Mouse (Mus musculus) embryonic facial prominence, embryonic 10.5 days (tissue): ENCODE data around the gene Gnptg. TPM values are rescaled to one million over a fixed set of nuclear protein-coding genes. Genes with fewer than 3 reads are reported as not detected.
A peak's percentile ranks its signal among the peaks of the same experiment; 100 is the strongest.
"Not testable (repeated sequence)": the region's sequence is repeated elsewhere in the genome, so short reads cannot be mapped to it uniquely, and the experiment has no call there.

Experiments
- DNase-seq: peaks from one replicate; pipeline ENCODE4 v3.0.0-alpha.2; 2017; ENCODE audit warnings: low spot score
- H3K27ac ChIP-seq: fragments of 300-500 bp; sonication (generic); replicated peaks from 2 replicates; pipeline ENCODE4 v1.5.1; 2016; ENCODE audit warnings: mild to moderate bottlenecking
- H3K27me3 ChIP-seq: fragments of 300-500 bp; sonication (generic); replicated peaks from 2 replicates; pipeline ENCODE4 v1.6.1; 2016; ENCODE audit warnings: low read depth, mild to moderate bottlenecking; ENCODE audit not compliant: poor library complexity, severe bottlenecking
- H3K36me3 ChIP-seq: fragments of 300-500 bp; sonication (generic); replicated peaks from 2 replicates; pipeline ENCODE4 v1.6.1; 2016; ENCODE audit warnings: mild to moderate bottlenecking, moderate library complexity
- H3K4me1 ChIP-seq: fragments of 300-500 bp; sonication (generic); 2 replicates; pipeline ENCODE4 v1.6.1; 2016
- H3K4me3 ChIP-seq: fragments of 300-500 bp; sonication (generic); 2 replicates; pipeline ENCODE4 v1.5.1; 2016; ENCODE audit warnings: mild to moderate bottlenecking, moderate library complexity
- H3K9me3 ChIP-seq: fragments of 300-500 bp; sonication (generic); 2 replicates; pipeline ENCODE4 v1.6.1; 2016; ENCODE audit warnings: mild to moderate bottlenecking
- WGBS: fragments of 180-500 bp; shearing (Covaris S2); methylation state at CpG from one replicate; pipeline ENCODE4 v1.1.7; 2016; 5-methylcytosine and 5-hydroxymethylcytosine counted together
- polyA plus RNA-seq: library from polyadenylated mRNA; unstranded; fragments of >200 nt; fragmentation: Nextera tagmentation; extraction: Ambion mirVana; gene quantifications from 2 replicates; pipeline ENCODE4 v1.2.1, GENCODE M21; 2016

Gnptg gene
- polyA plus RNA-seq, 1 experiment from 2014 or later, result 36.1 TPM

DNA sequence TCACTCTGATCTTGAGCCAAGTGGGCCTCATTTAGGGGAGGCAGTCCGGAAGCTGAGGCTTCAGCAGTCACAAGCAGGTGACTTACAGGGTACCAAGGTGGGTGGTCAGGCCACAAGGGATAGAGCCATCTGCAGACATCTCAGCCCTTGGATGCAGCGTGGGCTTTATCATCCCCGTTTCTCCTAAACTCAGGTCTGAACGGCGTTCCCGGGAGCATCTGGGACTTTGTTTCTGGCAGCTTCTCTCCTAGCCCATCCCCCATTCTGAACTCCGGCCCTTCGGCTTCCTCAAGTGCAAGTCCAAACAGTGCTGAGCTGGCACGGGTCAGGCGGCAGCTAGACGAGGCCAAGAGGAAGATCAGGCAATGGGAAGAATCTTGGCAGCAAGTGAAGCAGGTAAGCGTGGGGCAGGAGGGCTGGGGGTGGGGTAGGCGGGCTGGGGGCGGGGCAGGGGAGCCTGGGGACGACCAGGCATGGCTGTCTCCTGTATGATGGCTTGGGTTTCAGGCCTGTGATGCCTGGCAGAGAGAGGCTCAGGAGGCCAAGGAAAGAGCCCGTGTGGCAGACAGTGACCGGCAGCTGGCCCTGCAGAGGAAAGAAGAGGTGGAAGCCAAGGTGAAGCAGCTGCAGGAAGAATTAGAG is 9.8 kb downstream of the Gnptg start:
- not testable (repeated sequence) for H3K9me3 ChIP-seq, H3K27me3 ChIP-seq, H3K4me1 ChIP-seq, H3K4me3 ChIP-seq, H3K27ac ChIP-seq, DNase-seq
- H3K36me3 ChIP-seq, result peaks cover 71% of the 10 kb centered on the region
- WGBS, result 80% methylated on average over 17 of the region's 17 CpGs

DNA sequence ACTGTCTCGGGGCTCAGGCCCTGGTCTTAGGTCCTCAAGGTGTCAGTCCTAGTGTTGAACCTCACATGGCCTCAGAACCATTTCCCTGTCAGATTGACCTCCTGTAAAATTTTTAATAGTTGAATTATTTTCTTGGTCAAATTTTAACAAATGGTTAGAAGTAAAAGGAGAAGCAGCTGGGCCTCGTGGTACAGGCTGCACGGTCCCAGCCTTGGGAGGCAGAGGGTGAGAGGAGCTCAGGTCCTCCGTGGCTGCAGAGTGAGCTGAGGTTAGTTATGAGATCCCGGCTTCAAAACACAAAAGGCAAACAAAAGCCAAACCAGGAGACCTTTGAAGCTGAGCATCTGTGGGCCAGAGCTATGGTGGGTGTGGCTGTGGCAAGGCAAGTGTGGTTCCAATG is 11.9 kb downstream of the Gnptg start:
- peaks cover 75% of the 10 kb centered on the region for H3K36me3 ChIP-seq
- H3K9me3 ChIP-seq, result no peaks in the 10 kb centered on the region
- H3K4me1 ChIP-seq, result no peaks in the 10 kb centered on the region
- no peak for DNase-seq
- H3K4me3 ChIP-seq, result no peak overlapping the region
- 84% methylated on average over 5 of the region's 5 CpGs for WGBS
- H3K27me3 ChIP-seq, result 0 out of 2 replicates have a peak, but pooled peaks cover 2% of the 10 kb centered on the region
- no peak overlapping the region for H3K27ac ChIP-seq

DNA sequence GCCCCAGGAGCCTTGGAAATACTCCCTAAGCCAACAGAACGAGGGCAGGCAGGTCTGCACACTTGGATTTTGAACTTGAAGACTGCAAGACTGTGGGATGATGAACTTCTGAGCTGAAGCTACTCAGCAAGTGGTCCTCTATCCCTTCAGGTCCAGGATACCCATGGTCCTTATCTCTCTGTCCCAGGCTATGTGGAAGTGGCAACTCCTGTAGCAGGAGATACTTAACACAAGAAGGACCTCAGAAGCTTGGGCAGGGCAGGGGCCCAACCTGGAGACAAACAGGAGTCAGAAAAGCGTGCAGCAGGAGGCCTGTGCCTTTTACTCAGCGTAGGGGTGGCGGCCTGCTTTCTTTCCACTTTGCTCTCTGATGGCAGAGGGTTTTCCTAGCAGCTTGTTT is 14.3 kb downstream of the Gnptg start:
- DNase-seq, result no peak
- WGBS, result 84% methylated on average over 4 of the region's 4 CpGs
- Histone ChIP-seq H3K9me3 (no peaks in the 10 kb centered on the region), H3K4me3 (no peak overlapping the region), H3K36me3 (peaks cover 71% of the 10 kb centered on the region), H3K4me1 (peaks cover 18% of the 10 kb centered on the region), H3K27ac (no peak overlapping the region), H3K27me3 (0 out of 2 replicates have a peak, but pooled peaks cover 13% of the 10 kb centered on the region)

DNA sequence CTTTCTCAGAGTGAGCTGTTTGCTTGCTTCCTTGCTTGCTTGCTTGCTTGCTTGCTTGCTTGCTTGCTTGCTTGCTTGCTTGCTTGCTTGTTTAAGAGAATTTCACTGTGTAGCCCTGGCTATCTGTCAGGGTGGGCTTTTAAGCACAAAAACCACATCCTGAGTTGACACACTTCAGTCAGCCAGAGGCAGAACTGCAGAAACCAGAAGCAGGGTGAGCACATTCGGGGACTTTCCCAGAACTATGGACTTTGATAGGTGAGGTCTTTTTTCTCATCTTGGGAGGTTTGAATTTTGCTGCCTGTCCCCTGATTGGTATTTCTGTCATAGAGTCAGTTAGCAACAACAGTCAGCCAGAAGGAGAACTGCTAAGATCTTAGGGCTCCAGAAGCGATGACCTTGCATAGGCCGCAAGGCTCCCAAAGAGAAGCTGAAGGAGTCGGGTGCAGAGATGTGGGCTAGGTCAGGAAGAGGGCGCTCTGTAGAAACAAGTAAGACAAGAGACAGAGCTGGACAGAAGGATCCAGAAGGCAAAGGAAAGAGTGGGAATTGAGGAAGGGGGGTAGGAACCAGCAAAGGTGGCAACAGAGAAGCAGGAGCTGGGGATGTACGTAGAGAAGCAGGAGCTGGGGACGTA is 15.2 kb downstream of the Gnptg start:
- 0 out of 2 replicates have a peak, but pooled peaks cover 17% of the 10 kb centered on the region for H3K27me3 ChIP-seq
- peaks cover 71% of the 10 kb centered on the region for H3K36me3 ChIP-seq
- H3K4me1 ChIP-seq, result peaks cover 18% of the 10 kb centered on the region
- H3K27ac ChIP-seq, result no peak overlapping the region
- 90% methylated on average over 7 of the region's 7 CpGs for WGBS
- no peak for DNase-seq
- no peaks in the 10 kb centered on the region for H3K9me3 ChIP-seq
- no peak overlapping the region for H3K4me3 ChIP-seq

DNA sequence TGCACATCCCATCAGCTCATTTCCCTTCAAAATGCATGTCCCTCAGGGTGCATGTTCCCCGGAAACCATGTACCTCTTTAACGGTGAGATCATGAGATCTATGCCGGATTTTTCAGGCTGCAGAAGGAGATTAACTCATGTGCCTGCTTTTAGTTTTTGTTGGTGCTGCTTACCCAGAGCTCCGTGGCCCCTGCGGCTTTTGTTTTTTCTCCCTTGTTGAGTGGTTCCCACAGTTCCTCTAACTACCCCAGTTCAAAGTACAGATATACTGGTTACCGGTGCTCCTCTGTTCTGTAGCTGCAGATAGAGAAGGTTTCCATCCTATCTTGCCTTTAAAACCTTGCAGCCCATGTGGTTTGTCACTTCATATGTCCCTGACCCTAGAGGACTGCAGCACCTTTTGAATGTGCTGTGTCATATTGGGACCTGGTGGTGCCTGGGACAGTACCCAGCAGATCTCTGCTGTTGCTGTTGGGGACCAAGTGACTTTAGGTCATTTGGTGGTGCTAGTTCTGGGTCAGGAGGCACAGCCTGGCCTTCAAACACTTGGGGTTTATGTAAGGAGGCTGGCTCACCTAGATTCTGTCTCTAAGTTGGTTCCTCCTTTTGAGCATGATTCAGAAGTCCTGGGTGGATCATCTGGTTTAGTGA is 16.8 kb downstream of the Gnptg start:
- no peaks in the 10 kb centered on the region for H3K9me3 ChIP-seq
- 0 out of 2 replicates have a peak, but pooled peaks cover 17% of the 10 kb centered on the region for H3K27me3 ChIP-seq
- H3K36me3 ChIP-seq, result peaks cover 67% of the 10 kb centered on the region
- peak overlapping the region; percentile 42; the same call in 1 of the 2 replicates for H3K27ac ChIP-seq
- peak overlapping the region; percentile 60 for H3K4me3 ChIP-seq
- no peak for DNase-seq
- WGBS, result 47% methylated on average over 6 of the region's 6 CpGs
- H3K4me1 ChIP-seq, result peaks cover 18% of the 10 kb centered on the region

DNA sequence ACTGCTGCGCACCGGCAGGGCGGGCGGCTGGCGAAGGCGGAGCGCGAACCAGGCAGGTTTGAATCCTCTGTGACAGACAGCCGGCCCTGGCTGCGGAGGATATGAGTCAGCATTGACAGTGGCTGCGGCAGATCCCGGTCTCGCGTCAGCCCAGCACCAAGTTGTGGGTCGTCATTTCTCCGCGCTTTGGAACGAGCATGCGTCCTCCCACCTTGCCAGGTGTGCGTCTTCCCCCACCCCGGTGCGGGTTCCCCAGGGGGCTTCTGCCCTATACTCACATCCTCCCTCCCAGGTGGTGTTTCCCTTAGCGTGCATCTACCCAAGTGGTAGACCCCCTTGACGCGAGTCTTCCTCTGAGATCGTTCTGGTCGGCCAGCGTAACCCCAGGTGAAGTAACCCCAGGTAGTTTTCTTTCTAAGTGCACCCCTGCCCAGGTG is 17.4 kb downstream of the Gnptg start:
- Histone ChIP-seq H3K27ac (peak overlapping the region; percentile 42; the same call in 1 of the 2 replicates), H3K27me3 (0 out of 2 replicates have a peak, but pooled peaks cover 17% of the 10 kb centered on the region), H3K4me3 (peak overlapping the region; percentile 60), H3K4me1 (peaks cover 18% of the 10 kb centered on the region), H3K36me3 (peaks cover 67% of the 10 kb centered on the region)
- H3K9me3 ChIP-seq, DNase-seq: not testable (repeated sequence)
- WGBS, result 10% methylated on average over 19 of the region's 28 CpGs

DNA sequence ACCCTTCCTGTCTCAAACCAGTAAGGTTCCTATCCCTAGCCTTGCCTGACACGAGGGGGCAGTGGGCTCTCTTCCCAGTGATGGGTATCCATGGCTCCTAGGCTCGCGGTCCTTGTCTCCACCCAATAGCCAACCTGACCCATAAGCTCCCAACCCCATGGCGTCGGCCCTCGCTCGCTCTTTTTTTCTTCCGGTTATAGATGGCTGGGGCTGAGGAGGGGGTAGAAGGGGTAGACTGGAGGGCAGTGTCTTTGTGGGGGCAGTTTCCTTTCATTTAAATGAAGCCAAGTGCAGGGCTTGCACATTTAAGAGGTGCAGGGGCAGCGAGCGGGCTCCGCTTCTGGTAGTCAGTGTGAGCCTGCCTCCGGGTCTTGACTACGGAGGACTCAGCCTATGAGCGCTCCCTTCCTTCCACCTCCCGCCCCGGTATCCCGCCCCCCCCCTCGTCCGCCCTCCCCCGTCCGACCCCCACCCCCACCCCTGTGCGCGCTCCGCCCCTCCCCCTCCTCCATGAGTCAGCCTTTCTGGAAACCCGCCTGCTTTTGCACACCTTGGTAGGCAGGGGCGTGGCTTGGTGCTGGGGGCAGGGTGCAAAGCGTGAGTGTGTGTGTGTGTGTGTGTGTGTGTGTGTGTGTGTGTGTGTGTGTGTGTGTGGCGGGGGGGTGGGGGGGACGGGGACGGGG is 18.0 kb downstream of the Gnptg start:
- H3K4me1 ChIP-seq, result peaks cover 18% of the 10 kb centered on the region
- DNase-seq, result peak; percentile 74
- peak overlapping the region; percentile 61 for H3K27ac ChIP-seq
- WGBS, result under 1% methylated on average over 25 of the region's 30 CpGs
- H3K9me3 ChIP-seq, result no peaks in the 10 kb centered on the region
- H3K27me3 ChIP-seq, result 0 out of 2 replicates have a peak, but pooled peaks cover 17% of the 10 kb centered on the region
- H3K36me3 ChIP-seq, result peaks cover 64% of the 10 kb centered on the region
- H3K4me3 ChIP-seq, result peak overlapping the region; percentile 60

DNA sequence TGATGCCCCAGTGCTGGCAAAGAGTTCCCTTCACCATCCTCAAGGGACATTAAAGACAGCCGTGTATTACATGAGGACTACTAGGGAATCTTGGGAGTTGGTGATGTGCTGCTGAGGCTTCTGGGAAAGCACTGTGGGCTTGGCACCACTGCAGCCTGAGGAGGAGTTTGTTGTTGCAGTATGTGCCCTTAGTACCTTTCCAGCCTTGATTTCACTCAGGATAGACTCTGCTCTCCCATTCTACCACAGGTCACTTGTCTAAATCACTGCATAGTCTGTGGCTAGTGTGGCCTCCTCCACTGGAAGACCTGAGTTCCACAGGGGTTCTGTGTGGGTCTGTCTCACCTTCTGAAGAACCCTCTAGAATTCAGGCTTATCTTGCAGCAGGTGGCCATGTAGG is 19.2 kb downstream of the Gnptg start:
- Histone ChIP-seq H3K27me3 (0 out of 2 replicates have a peak, but pooled peaks cover 17% of the 10 kb centered on the region), H3K36me3 (peaks cover 63% of the 10 kb centered on the region), H3K4me3 (no peak overlapping the region; the same call in 1 of the 2 replicates), H3K27ac (no peak overlapping the region), H3K9me3 (no peaks in the 10 kb centered on the region), H3K4me1 (peaks cover 18% of the 10 kb centered on the region)
- 94% methylated on average over 1 of the region's 1 CpGs for WGBS
- no peak for DNase-seq

DNA sequence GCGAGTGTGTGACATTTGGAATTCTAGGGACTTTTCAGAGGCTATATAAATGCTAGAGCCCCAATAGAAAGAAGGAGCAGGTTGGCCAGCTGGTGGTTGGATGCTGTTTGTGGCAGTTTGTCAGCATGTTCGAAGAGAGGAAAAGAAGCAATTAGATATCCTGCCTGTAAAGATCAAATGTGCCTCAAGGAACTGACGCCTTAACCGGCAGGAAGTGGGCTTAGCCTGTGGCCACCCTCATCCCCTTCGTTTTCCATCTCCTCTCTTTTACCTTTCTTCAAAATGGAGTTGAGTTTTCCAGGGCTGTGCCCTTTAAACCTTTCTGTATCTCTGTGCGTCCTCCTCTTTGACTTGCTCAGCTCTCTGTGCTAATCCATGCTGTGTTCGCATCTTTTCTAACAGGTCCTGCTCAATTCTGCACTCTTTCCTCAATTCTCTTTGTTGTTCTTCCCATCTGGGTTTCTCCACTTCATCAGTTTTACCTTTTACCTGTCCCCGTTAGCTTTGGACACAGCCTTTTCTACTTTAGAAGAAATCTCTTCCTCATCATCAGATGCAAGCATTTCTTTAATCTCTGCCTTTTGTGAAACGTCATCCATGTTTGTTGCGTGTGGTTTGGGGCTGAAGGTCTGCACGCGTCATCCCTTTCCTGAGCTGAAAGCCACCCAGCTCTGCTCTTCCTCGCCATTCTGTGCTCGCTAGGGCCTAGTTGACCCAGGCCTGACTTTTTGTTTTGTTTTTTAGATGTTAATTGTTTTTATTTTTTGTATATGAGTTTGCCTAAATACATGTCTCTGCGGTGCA is 20.2 kb downstream of the Gnptg start:
- H3K27me3 ChIP-seq, result 0 out of 2 replicates have a peak, but pooled peaks cover 17% of the 10 kb centered on the region
- H3K4me3 ChIP-seq, result no peak overlapping the region
- WGBS, result 91% methylated on average over 15 of the region's 15 CpGs
- no peak for DNase-seq
- H3K9me3 ChIP-seq, result no peaks in the 10 kb centered on the region
- no peak overlapping the region for H3K27ac ChIP-seq
- peaks cover 18% of the 10 kb centered on the region for H3K4me1 ChIP-seq
- H3K36me3 ChIP-seq, result peaks cover 64% of the 10 kb centered on the region

DNA sequence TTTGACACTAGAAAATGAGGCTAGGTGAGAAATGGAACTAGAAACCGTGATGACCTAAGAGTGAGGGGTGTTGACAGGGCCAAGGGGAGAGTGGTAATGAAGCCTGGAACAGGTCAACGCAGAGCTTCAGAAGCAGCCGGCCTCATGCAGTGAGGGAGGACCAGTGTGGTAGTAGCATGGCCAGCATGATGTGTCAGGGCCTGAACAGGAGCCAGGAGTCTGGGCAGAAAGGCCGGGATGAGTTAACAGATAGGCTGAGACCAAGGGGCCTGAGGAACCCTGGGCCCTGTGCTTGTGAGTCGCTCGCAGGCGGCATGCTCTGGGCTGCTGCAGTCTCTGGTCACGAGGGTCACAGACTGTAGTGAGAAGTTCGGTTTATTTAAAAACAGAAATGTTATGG is 21.0 kb downstream of the Gnptg start:
- no peak for DNase-seq
- Histone ChIP-seq H3K27ac (no peak overlapping the region), H3K27me3 (0 out of 2 replicates have a peak, but pooled peaks cover 17% of the 10 kb centered on the region), H3K36me3 (peaks cover 66% of the 10 kb centered on the region), H3K9me3 (no peaks in the 10 kb centered on the region), H3K4me1 (peaks cover 18% of the 10 kb centered on the region), H3K4me3 (no peak overlapping the region)
- WGBS, result 90% methylated on average over 9 of the region's 9 CpGs

DNA sequence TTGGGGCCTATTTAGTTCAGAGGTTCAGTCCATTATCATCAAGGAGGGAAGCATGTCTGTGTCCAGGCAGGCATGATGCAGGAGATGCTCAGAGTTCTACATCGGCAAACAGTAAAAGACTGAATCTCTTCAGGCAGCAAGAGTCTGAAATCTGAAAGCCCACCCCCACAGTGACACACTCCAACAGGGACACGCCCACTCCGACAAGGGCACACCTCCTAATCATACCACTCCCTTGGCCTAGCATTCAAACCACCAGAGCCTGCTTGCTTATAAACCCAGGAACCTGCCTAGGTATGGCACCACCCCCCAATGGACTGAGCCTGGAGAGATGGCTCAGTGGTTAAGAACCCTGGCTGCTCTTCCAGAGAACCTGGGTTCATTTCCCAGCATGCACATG is 24.5 kb downstream of the Gnptg start:
- H3K36me3 ChIP-seq, result peaks cover 89% of the 10 kb centered on the region
- no peak for DNase-seq
- H3K9me3 ChIP-seq, result no peaks in the 10 kb centered on the region
- 0 out of 2 replicates have a peak, but pooled peaks cover 2% of the 10 kb centered on the region for H3K27me3 ChIP-seq
- 89% methylated on average over 3 of the region's 3 CpGs for WGBS
- H3K4me1 ChIP-seq, result no peaks in the 10 kb centered on the region
- no peak overlapping the region for H3K4me3 ChIP-seq
- H3K27ac ChIP-seq, result no peak overlapping the region
